Mouse (Mus musculus) c-Kit-negative CD71-positive TER-119-positive erythroid progenitor cells, embryonic 14.5 days (primary cell): ENCODE results near the gene Gstm2.

Experiments used
- DNase-seq: peaks from one replicate; pipeline ENCODE4 v3.0.0-alpha.2; 2013; ENCODE audit warnings: low read depth, low spot score

Gstm2 gene

DNA sequence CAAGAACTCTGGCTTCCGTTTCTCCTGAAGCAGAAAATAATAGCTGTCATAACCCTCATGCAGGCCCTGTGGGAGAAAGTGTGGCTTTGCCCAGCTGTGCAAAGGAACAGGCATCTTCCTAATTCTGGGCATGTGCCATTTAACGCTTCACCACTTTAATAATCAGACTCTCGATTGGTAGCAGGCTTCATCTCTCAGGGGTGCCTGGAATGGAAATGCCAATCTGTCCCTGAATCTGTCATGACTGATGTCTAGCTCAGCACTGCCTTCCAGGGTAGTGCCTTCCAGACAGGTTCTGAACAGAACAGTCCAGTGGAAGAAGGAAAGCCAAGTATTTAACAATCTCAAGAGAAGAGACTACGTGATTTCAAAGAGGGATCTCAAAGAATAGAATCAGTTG, 45.0 kb downstream of the Gstm2 start:
- no peak for DNase-seq

DNA sequence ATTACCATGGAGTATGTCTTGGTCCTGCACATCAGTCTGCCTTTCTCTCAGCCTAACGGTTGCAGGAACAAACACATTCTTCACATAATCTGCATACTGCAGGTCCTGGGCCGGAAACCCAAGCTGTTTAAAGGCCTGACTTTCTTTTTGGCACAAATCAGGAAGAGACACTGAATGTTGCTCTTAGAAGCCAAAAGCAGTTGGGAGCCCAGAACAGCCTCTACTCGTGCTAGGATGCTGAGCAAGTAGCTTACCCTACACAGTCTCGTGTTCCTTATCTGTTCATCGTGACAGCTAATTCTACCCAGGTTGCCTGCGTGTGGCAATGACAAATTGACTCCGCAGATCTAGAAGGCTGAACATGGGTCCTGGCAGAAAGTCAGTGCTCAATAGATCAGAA, 45.7 kb downstream of the Gstm2 start:
- no peak for DNase-seq

DNA sequence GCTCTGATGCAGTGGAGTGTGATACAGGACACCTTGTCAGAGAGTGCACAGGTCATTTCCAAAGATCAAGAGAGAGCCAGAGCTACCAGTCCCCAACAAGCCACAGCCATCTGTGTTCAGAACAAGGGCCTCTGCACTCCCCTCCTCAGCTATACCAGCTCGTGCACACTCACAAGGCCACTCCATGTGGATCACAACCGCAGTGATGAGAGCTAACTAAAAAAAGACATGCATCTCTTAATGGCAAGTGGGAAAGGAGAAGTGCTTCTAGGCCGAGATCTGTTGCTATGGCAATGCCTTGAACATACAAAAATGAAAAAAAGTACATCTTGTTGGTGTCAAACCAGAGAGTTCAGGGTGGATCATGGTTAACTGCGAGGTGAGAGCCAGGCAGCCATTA, 46.4 kb downstream of the Gstm2 start:
- no peak for DNase-seq

DNA sequence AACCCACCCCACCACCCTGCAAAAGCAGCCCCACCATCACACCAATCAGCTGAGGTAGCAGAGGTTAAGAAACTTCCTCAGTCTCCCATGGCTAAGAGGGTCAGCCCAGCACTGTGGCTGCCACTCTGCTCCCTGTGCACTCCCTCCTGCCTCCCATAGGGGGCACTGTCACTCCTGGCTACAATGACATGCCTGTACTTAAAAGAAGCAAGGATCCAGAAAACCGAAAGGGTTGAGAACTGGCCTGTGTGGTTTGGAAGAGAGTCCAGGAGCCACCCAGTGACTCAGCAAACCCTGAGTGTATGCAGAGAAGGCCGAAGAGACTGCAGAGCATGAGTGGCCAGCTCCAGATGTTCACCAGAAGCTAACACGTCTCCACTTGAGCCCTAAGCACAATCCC, 46.9 kb downstream of the Gstm2 start:
- peak; percentile 16 for DNase-seq

DNA sequence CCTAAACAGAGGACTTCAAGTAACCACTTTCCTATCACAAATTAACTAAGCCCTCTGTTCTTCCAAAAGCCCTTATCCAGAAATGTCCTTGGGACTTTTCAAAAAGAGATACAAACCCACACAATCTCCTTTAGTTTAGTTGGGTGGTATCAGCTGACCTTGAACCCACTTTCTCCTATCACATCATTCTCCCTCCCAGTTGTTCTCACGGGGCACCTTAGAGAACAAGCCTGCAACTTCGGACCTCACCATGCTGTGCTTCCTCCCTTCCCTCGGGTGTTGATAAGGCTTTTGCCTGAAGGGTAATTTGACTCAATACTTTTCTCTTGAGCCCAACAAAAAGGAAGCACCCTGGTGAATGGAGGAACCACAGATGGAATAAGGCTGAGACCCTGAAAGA, 50.4 kb downstream of the Gstm2 start:
- DNase-seq: no peak

DNA sequence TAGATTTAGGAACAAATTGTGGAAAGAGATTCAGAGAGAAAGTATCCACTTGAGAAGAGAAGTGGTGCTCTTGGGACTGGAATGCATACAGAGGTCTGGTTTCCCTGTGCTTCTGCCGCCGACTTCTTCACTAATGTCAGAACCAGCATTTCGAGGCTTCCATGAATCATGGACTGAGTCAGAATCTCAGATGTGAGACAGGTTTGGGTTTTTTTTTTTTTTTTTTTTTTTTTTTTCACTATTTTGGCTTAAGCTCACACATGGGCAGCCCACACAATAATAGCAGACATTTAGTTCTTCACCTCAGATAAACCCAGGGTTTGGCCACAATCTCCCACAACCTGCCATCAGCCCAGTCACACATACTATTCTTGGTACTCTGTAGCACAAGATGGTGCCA, 51.0 kb downstream of the Gstm2 start:
- no peak for DNase-seq

DNA sequence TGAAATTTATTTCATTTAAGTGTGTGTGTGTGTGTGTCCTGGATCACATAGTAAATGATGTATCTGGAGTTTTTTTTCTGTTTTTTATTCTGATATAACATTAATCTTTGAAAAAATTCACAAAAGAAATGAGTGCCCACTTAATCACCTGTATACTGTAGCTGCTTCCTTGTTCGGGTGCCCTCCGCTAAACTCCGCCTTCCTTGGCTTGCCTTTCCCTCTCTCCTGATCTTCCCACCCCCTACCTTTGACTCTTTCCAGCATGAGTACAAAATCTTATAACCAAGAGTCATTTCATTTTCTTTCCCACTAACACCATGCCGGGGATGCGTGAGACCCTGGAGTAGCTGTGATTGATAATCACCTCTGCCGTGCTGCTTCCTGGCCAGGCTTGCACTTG, 54.1 kb downstream of the Gstm2 start:
- DNase-seq: no peak
